Mouse (Mus musculus): ENCODE results near the gene Sp7. TPM values are rescaled to one million over a fixed set of nuclear protein-coding genes. Genes with fewer than 3 reads are reported as not detected.
A peak's percentile ranks its signal among the peaks of the same experiment; 100 is the strongest.

The Sp7 gene
- total RNA-seq, 2 experiments from 2014 or later: 0.11 to 0.14 TPM

- no peak for DNase-seq
- intact Hi-C loops (cut with DNase I; ENCODE audit: low total_unique reads): no loop called here
These were observed 26.6 kb upstream of the Sp7 start for GRCm38 (mm10) chr15:102393584-102394014.

- no peak for DNase-seq
- intact Hi-C loops (cut with DNase I; ENCODE audit: low total_unique reads): no loop called here
These were observed 25.5 kb upstream of the Sp7 start for GRCm38 (mm10) chr15:102392520-102392919.

GRCm38 (mm10) chr15:102388942-102389341, 22.0 kb upstream of the Sp7 start:
- DNase-seq: no peak
- intact Hi-C loops (cut with DNase I; ENCODE audit: low total_unique reads): no loop called here

- DNase-seq: no peak
- intact Hi-C loops (cut with DNase I; ENCODE audit: low total_unique reads): no loop called here
These were observed 19.7 kb upstream of the Sp7 start for GRCm38 (mm10) chr15:102386640-102387039.

- DNase-seq: no peak
- intact Hi-C loops (cut with DNase I; ENCODE audit: low total_unique reads): loop anchor here (5.0 kb wide), 2 partner anchors 39 to 59 kb away; no protein-coding TSS in a partner anchor
These were observed 16.7 kb upstream of the Sp7 start for GRCm38 (mm10) chr15:102383671-102384070.

GRCm38 (mm10) chr15:102381575-102381974, 14.6 kb upstream of the Sp7 start:
- DNase-seq: peak; percentile 83
- intact Hi-C loops (cut with DNase I; ENCODE audit: low total_unique reads): loop anchor here (5.0 kb wide), 2 partner anchors 41 to 61 kb away; no protein-coding TSS in a partner anchor

- intact Hi-C loops (cut with DNase I; ENCODE audit: low total_unique reads): loop anchor here (5.0 kb wide), 1 partner anchor 36 kb away; no protein-coding TSS in a partner anchor
These were observed 10.9 kb upstream of the Sp7 start for GRCm38 (mm10) chr15:102377810-102378262.

GRCm38 (mm10) chr15:102377163-102377543, 10.2 kb upstream of the Sp7 start:
- DNase-seq: peak; percentile 89
- intact Hi-C loops (cut with DNase I; ENCODE audit: low total_unique reads): loop anchor here (5.0 kb wide), 1 partner anchor 35 kb away; no protein-coding TSS in a partner anchor

More at GRCm38 (mm10) chr15:102377810-102378262, 10.9 kb upstream of the Sp7 start:
- DNase-seq: peak; percentile 81

- intact Hi-C loops (cut with DNase I; ENCODE audit: low total_unique reads): loop anchor here (5.0 kb wide), 1 partner anchor 34 kb away; no protein-coding TSS in a partner anchor
- peak; percentile 68 for DNase-seq
These were observed 9.6 kb upstream of the Sp7 start for GRCm38 (mm10) chr15:102376453-102377162.

GRCm38 (mm10) chr15:102370727-102371126, 3.7 kb upstream of the Sp7 start:
- DNase-seq: no peak
- intact Hi-C loops (cut with DNase I; ENCODE audit: low total_unique reads): no loop called here

GRCm38 (mm10) chr15:102369972-102370371, 3.0 kb upstream of the Sp7 start:
- intact Hi-C loops (cut with DNase I; ENCODE audit: low total_unique reads): no loop called here
- no peak for DNase-seq

GRCm38 (mm10) chr15:102366238-102366637, 744 bp downstream of the Sp7 start:
- intact Hi-C loops (cut with DNase I; ENCODE audit: low total_unique reads): no loop called here
- no peak for DNase-seq

- intact Hi-C loops (cut with DNase I; ENCODE audit: low total_unique reads): no loop called here
These were observed 2.3 kb downstream of the Sp7 start for GRCm38 (mm10) chr15:102364678-102365077.

GRCm38 (mm10) chr15:102362648-102363047, 4.3 kb downstream of the Sp7 start:
- intact Hi-C loops (cut with DNase I; ENCODE audit: low total_unique reads): no loop called here
- DNase-seq: no peak

More at GRCm38 (mm10) chr15:102364678-102365077, 2.3 kb downstream of the Sp7 start:
- no peak for DNase-seq

- intact Hi-C loops (cut with DNase I; ENCODE audit: low total_unique reads): no loop called here
- no peak for DNase-seq
These were observed 8.1 kb downstream of the Sp7 start for GRCm38 (mm10) chr15:102358834-102359233.

- intact Hi-C loops (cut with DNase I; ENCODE audit: low total_unique reads): no loop called here
- DNase-seq: no peak
These were observed 8.9 kb downstream of the Sp7 start for GRCm38 (mm10) chr15:102358126-102358525.

GRCm38 (mm10) chr15:102356501-102357325, 10.3 kb downstream of the Sp7 start:
- DNase-seq: no peak
- intact Hi-C loops (cut with DNase I; ENCODE audit: low total_unique reads): no loop called here

GRCm38 (mm10) chr15:102355871-102356441, 11.0 kb downstream of the Sp7 start:
- intact Hi-C loops (cut with DNase I; ENCODE audit: low total_unique reads): no loop called here
- DNase-seq: peak; percentile 35

GRCm38 (mm10) chr15:102355134-102355870, 11.7 kb downstream of the Sp7 start:
- peak; percentile 46 for DNase-seq
- intact Hi-C loops (cut with DNase I; ENCODE audit: low total_unique reads): no loop called here
